Comparison of ENCODE assay signal across 26 mouse cellular contexts in genomic region chr8:125649447-125649846, GRCm38 (mm10). TPM values are rescaled to one million over a fixed set of nuclear protein-coding genes. Genes with fewer than 3 reads are reported as not detected.
DNase-seq lines count a peak whose midpoint lies in the region; ATAC-seq and TF ChIP-seq lines count a peak whose summit lies in the region.
"Had no signal": no experiment of that assay in that cellular context is flagged by ENCODE, and none has a peak within 500 bp of the region (broad histone marks: within the 10 kb centered on the region; RNA-seq: fewer than 3 reads in every experiment).

No protein-coding gene starts in this region.

- ATAC-seq in midbrain, embryonic 11.5 days (ENCODE audit: low FRiP score) = no peak
- ATAC-seq in midbrain, postnatal 0 days (ENCODE audit: low FRiP score) = no peak
- ATAC-seq in megakaryocyte, adult 5-6 weeks (ENCODE audit: poor library complexity, severe bottlenecking) = peak; percentile 94
- no peak for ATAC-seq in frontal cortex, adult (ENCODE audit: low TSS enrichment)
- ATAC-seq: forebrain, embryonic 14.5 days had no signal

- 76% methylated on average over 4 of the region's 4 CpGs for WGBS in midbrain, embryonic 11.5 days
- WGBS in midbrain, postnatal 0 days = 76% methylated on average over 4 of the region's 4 CpGs

- no peaks in the 10 kb centered on the region for H3K27me3 ChIP-seq in midbrain, embryonic 11.5 days (ENCODE audit: control insufficient read depth, insufficient read depth, low read length)
- H3K27me3 ChIP-seq in midbrain, postnatal 0 days (ENCODE audit: insufficient read depth, low read length) = no peaks in the 10 kb centered on the region
- H3K27me3 ChIP-seq in splenic B cell, adult 2 months (ENCODE audit: control insufficient read depth, insufficient read depth, low read length, poor library complexity, severe bottlenecking) = no peaks in the 10 kb centered on the region
- H3K27me3 ChIP-seq: embryonic facial prominence, embryonic 15.5 days; kidney, embryonic 15.5 days; lung, embryonic 15.5 days; neural tube, embryonic 13.5 days had no signal

- no peak overlapping the region for H3K27ac ChIP-seq in midbrain, embryonic 11.5 days (ENCODE audit: low read depth, low read length)
- no peak overlapping the region for H3K27ac ChIP-seq in midbrain, postnatal 0 days (ENCODE audit: low read depth, low read length)
- H3K27ac ChIP-seq: embryonic facial prominence, embryonic 15.5 days; kidney, embryonic 15.5 days; liver, embryonic 14.5 days; lung, embryonic 15.5 days; midbrain, embryonic 12.5 days; neural tube, embryonic 13.5 days had no signal

- no peaks in the 10 kb centered on the region for H3K9me3 ChIP-seq in midbrain, embryonic 11.5 days (ENCODE audit: control insufficient read depth, low read length)
- no peaks in the 10 kb centered on the region for H3K9me3 ChIP-seq in midbrain, postnatal 0 days (ENCODE audit: low read length)
- H3K9me3 ChIP-seq: embryonic facial prominence, embryonic 15.5 days; kidney, embryonic 15.5 days; lung, embryonic 15.5 days; midbrain, embryonic 12.5 days; neural tube, embryonic 13.5 days had no signal

- no peak overlapping the region for H3K4me2 ChIP-seq in midbrain, embryonic 11.5 days
- H3K4me2 ChIP-seq in midbrain, postnatal 0 days (ENCODE audit: low read depth, low read length, poor library complexity, severe bottlenecking) = no peak overlapping the region
- H3K4me2 ChIP-seq: embryonic facial prominence, embryonic 15.5 days; heart, embryonic 11.5 days; kidney, embryonic 15.5 days; lung, embryonic 15.5 days; midbrain, embryonic 12.5 days; neural tube, embryonic 13.5 days had no signal

- H3K9ac ChIP-seq in midbrain, embryonic 11.5 days (ENCODE audit: low read length) = no peak overlapping the region
- no peak overlapping the region for H3K9ac ChIP-seq in midbrain, postnatal 0 days (replicated peaks; ENCODE audit: low read length, poor library complexity, severe bottlenecking)
- H3K9ac ChIP-seq: embryonic facial prominence, embryonic 15.5 days; kidney, embryonic 15.5 days; liver, embryonic 14.5 days; lung, embryonic 15.5 days; midbrain, embryonic 12.5 days; neural tube, embryonic 13.5 days had no signal

- H3K36me3 ChIP-seq in midbrain, embryonic 11.5 days (ENCODE audit: control insufficient read depth, insufficient read depth, low read length) = no peaks in the 10 kb centered on the region
- H3K36me3 ChIP-seq in midbrain, postnatal 0 days (ENCODE audit: insufficient read depth, low read length) = no peaks in the 10 kb centered on the region
- no peaks in the 10 kb centered on the region for H3K36me3 ChIP-seq in splenic B cell, adult 2 months (ENCODE audit: control insufficient read depth, insufficient read depth, low read length, poor library complexity, severe bottlenecking)
- H3K36me3 ChIP-seq: embryonic facial prominence, embryonic 15.5 days; kidney, embryonic 15.5 days; lung, embryonic 15.5 days; midbrain, embryonic 12.5 days; neural tube, embryonic 13.5 days had no signal

- no peaks in the 10 kb centered on the region for H3K4me1 ChIP-seq in midbrain, embryonic 11.5 days (ENCODE audit: control insufficient read depth, insufficient read depth, low read length)
- H3K4me1 ChIP-seq in midbrain, postnatal 0 days (ENCODE audit: insufficient read depth, low read length) = no peaks in the 10 kb centered on the region
- H3K4me1 ChIP-seq: neural tube, embryonic 13.5 days had no signal

- TF ChIP-seq CTCF in midbrain, postnatal 0 days (IDR thresholded peaks at IDR 0.05) = no peak

- peak; percentile 17 for DNase-seq in midbrain, embryonic 11.5 days (ENCODE audit: low spot score, missing footprints)
- DNase-seq in midbrain, postnatal 0 days (ENCODE audit: low spot score) = no peak
- peak; percentile 46 for DNase-seq in c-Kit-positive CD71-negative TER-119-negative erythroid progenitor cells, embryonic 14.5 days (ENCODE audit: low read depth)
- peak; percentile 67 for DNase-seq in splenic B cell, adult 2 months (ENCODE audit: low read depth, low spot score)
- DNase-seq in adrenal gland, postnatal 14 days = no peak
- no peak for DNase-seq in frontal cortex, postnatal 10 days (ENCODE audit: low spot score in 2 of 2)
- DNase-seq: cerebellum, adult 18-20 months; cerebellum, postnatal 36 days; gastrocnemius, postnatal 25 days; heart, postnatal 10 days; kidney, adult 11 months; kidney, postnatal 36 days; layer of hippocampus, postnatal 36 days; lung, postnatal 36 days; thymus, postnatal 36 days had no signal

- no peak overlapping the region for H3K4me3 ChIP-seq in midbrain, embryonic 11.5 days (ENCODE audit: low read depth, low read length)
- H3K4me3 ChIP-seq in midbrain, postnatal 0 days (ENCODE audit: low read depth, low read length) = no peak overlapping the region
- H3K4me3 ChIP-seq: embryonic facial prominence, embryonic 15.5 days; kidney, embryonic 15.5 days; lung, embryonic 15.5 days; midbrain, embryonic 12.5 days; neural tube, embryonic 13.5 days had no signal

RNA-seq across cellular contexts. Expression of gene Map10, which starts 20.2 kb away (rescaled TPM):
- 8.5 and 10.4 TPM in 2 replicates for polyA plus RNA-seq in midbrain, embryonic 11.5 days (2014; fragmentation: Nextera tagmentation; extraction: Ambion mirVana)
- total RNA-seq in midbrain, postnatal 0 days (2014; rRNA removed) = 11.0 and 11.6 TPM in 2 replicates
- polyA plus RNA-seq in midbrain, postnatal 0 days (2015; fragmentation: Nextera tagmentation; extraction: Ambion mirVana) = 5.8 and 6.9 TPM in 2 replicates
- 2.7 and 4.6 TPM in 2 replicates for total RNA-seq in megakaryocyte, adult 5-6 weeks (2015)
- 2.3 and 3.5 TPM in 2 replicates for total RNA-seq in megakaryocyte, adult 5-6 weeks (2017)
- total RNA-seq in adrenal gland, postnatal 14 days (2021) = 3.3 and 3.6 TPM in 2 replicates
- polyA plus RNA-seq: C2C12 had no signal

Comparison
In these comparisons a context has a peak if more than half of its experiments do, and no peak if none do; other contexts are left out.
1. DNase-seq: peak in midbrain, embryonic 11.5 days (single experiment), c-Kit-positive CD71-negative TER-119-negative erythroid progenitor cells, embryonic 14.5 days (single experiment) and splenic B cell, adult 2 months (single experiment); none in midbrain, postnatal 0 days (single experiment), adrenal gland, postnatal 14 days (single experiment) and frontal cortex, postnatal 10 days (0 of 2).